Mouse (Mus musculus): ENCODE measurements at regions not wholly inside any gene's neighbourhood (a gene's known extent, or its start where the extent isn't known, plus 50 kb on each side); places are given as distances from the start of the nearest gene placed in this dataset.
"Not testable (repeated sequence)": the region's sequence is repeated elsewhere in the genome, so short reads cannot be mapped to it uniquely, and the experiment has no call there.

GRCm38 (mm10) chr3:126210226-126210625 lies 153.3 kb upstream of the Arsj start:
- Histone ChIP-seq H3K36me3 (replicated peaks; ENCODE audit: insufficient read depth, low read length) (no peaks in the 10 kb centered on the region), H3K9ac (replicated peaks) (no peak overlapping the region), H3K9me3 (ENCODE audit: low read length) (no peaks in the 10 kb centered on the region), H3K4me3 (ENCODE audit: low read depth, low read length) (no peak overlapping the region), H3K4me1 (ENCODE audit: insufficient read depth) (no peaks in the 10 kb centered on the region), H3K27me3 (ENCODE audit: insufficient read depth, low read length) (no peaks in the 10 kb centered on the region), H3K4me2 (ENCODE audit: low read depth, low read length) (no peak overlapping the region), H3K27ac (ENCODE audit: low read depth) (no peak overlapping the region)
- TF ChIP-seq EP300 (IDR thresholded peaks at IDR 0.05; ENCODE audit: low read depth) (no peak), CTCF (IDR thresholded peaks at IDR 0.05; ENCODE audit: low read depth) (no peak)
- ATAC-seq (no peak), DNase-seq (no peak)
- 54% methylated on average over 1 of the region's 1 CpGs for WGBS (ENCODE audit: insufficient replicate concordance)

- no peak overlapping the region for H3K9ac ChIP-seq (replicated peaks)
- ATAC-seq (no peak), DNase-seq (no peak)
- H3K4me1 ChIP-seq (ENCODE audit: insufficient read depth): no peaks in the 10 kb centered on the region
- no peaks in the 10 kb centered on the region for H3K27me3 ChIP-seq (ENCODE audit: insufficient read depth, low read length)
- TF ChIP-seq CTCF (IDR thresholded peaks at IDR 0.05; ENCODE audit: low read depth): no peak
- TF ChIP-seq EP300 (IDR thresholded peaks at IDR 0.05; ENCODE audit: low read depth): no peak
- WGBS (ENCODE audit: insufficient replicate concordance): 94% methylated on average over 4 of the region's 4 CpGs
- no peaks in the 10 kb centered on the region for H3K9me3 ChIP-seq (ENCODE audit: low read length)
- H3K4me2 ChIP-seq (ENCODE audit: low read depth, low read length): no peak overlapping the region
- no peak overlapping the region for H3K27ac ChIP-seq (ENCODE audit: low read depth)
- H3K4me3 ChIP-seq (ENCODE audit: low read depth, low read length): no peak overlapping the region
- no peaks in the 10 kb centered on the region for H3K36me3 ChIP-seq (replicated peaks; ENCODE audit: insufficient read depth, low read length)
These were observed 135.9 kb upstream of the Arsj start for GRCm38 (mm10) chr3:126227575-126227974.

GRCm38 (mm10) chr3:126245834-126246233 lies 117.7 kb upstream of the Arsj start:
- no peak overlapping the region for H3K9ac ChIP-seq (replicated peaks)
- no peak overlapping the region for H3K27ac ChIP-seq (ENCODE audit: low read depth)
- ATAC-seq: no peak
- no peaks in the 10 kb centered on the region for H3K36me3 ChIP-seq (replicated peaks; ENCODE audit: insufficient read depth, low read length)
- no peaks in the 10 kb centered on the region for H3K27me3 ChIP-seq (ENCODE audit: insufficient read depth, low read length)
- TF ChIP-seq CTCF (IDR thresholded peaks at IDR 0.05; ENCODE audit: low read depth): no peak
- TF ChIP-seq EP300 (IDR thresholded peaks at IDR 0.05; ENCODE audit: low read depth): no peak
- no peaks in the 10 kb centered on the region for H3K4me1 ChIP-seq (ENCODE audit: insufficient read depth)
- no peaks in the 10 kb centered on the region for H3K9me3 ChIP-seq (ENCODE audit: low read length)
- H3K4me3 ChIP-seq (ENCODE audit: low read depth, low read length): no peak overlapping the region
- no peak overlapping the region for H3K4me2 ChIP-seq (ENCODE audit: low read depth, low read length)
- no peak for DNase-seq
- 71% methylated on average over 3 of the region's 3 CpGs for WGBS (ENCODE audit: insufficient replicate concordance)

- TF ChIP-seq EP300 (IDR thresholded peaks at IDR 0.05; ENCODE audit: low read depth): no peak
- 0 out of 2 replicates have a peak, but pooled peaks have one; percentile 5 for TF ChIP-seq CTCF (IDR thresholded peaks at IDR 0.05; ENCODE audit: low read depth)
- Histone ChIP-seq H3K27me3 (ENCODE audit: insufficient read depth, low read length) (no peaks in the 10 kb centered on the region), H3K4me3 (ENCODE audit: low read depth, low read length) (no peak overlapping the region), H3K27ac (ENCODE audit: low read depth) (no peak overlapping the region), H3K36me3 (replicated peaks; ENCODE audit: insufficient read depth, low read length) (no peaks in the 10 kb centered on the region), H3K9ac (replicated peaks) (no peak overlapping the region), H3K4me2 (ENCODE audit: low read depth, low read length) (no peak overlapping the region), H3K4me1 (ENCODE audit: insufficient read depth) (no peaks in the 10 kb centered on the region), H3K9me3 (ENCODE audit: low read length) (no peaks in the 10 kb centered on the region)
- ATAC-seq (no peak), DNase-seq (no peak)
- whole genome bisulfite sequencing (ENCODE audit: insufficient replicate concordance): 86% methylated on average over 8 of the region's 8 CpGs
These were observed 102.2 kb upstream of the Arsj start for GRCm38 (mm10) chr3:126261270-126261669.

DNA sequence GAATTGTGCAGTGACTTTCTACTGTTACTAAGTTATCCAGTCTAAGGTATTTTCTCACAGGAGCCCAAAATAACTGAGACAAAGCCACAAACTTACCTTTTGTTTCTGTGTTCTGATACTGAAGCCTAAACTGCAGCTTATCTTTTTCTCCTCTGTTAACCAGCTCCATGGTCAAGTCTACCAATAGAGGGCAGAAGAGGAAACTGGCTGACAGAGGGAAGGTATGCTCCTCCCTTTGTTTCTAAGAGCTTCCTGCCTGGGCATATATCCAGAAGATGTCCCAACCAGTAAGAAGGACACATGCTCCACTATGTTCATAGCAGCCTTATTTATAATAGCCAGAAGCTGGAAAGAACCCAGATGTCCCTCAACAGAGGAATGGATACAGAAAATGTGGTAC lies 91.5 kb upstream of the Arsj start:
- not testable (repeated sequence) for H3K4me3 ChIP-seq (ENCODE audit: low read depth, low read length); H3K4me2 ChIP-seq (ENCODE audit: low read depth, low read length)

DNA sequence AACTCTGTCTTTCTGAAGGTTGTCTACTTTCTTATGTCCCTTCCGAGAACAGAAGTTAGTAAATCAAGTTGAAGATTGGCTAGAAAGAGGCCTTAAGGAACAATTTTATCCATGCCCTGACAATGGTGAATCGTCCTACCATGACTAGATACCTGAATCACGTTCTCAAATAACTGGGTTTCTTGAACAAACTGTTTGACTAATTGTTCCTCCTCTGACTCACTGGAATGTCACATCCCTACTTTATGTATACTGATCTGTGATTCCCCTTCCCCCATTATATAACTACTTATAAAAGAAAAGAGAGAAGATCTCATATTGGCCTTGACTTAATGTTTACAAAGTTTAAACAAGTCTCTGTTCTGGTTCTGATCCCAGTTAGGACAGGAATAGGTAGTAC lies 89.9 kb upstream of the Arsj start:
- TF ChIP-seq CTCF (IDR thresholded peaks at IDR 0.05; ENCODE audit: low read depth): no peak
- TF ChIP-seq EP300 (IDR thresholded peaks at IDR 0.05; ENCODE audit: low read depth): no peak
- no peak for ATAC-seq
- no peaks in the 10 kb centered on the region for H3K9me3 ChIP-seq (ENCODE audit: low read length)
- no peak overlapping the region for H3K4me3 ChIP-seq (ENCODE audit: low read depth, low read length)
- H3K9ac ChIP-seq (replicated peaks): no peak overlapping the region
- H3K27me3 ChIP-seq (ENCODE audit: insufficient read depth, low read length): no peaks in the 10 kb centered on the region
- no peaks in the 10 kb centered on the region for H3K4me1 ChIP-seq (ENCODE audit: insufficient read depth)
- no peak overlapping the region for H3K4me2 ChIP-seq (ENCODE audit: low read depth, low read length)
- DNase-seq: no peak
- WGBS (ENCODE audit: insufficient replicate concordance): 66% methylated on average over 3 of the region's 3 CpGs
- no peaks in the 10 kb centered on the region for H3K36me3 ChIP-seq (replicated peaks; ENCODE audit: insufficient read depth, low read length)
- no peak overlapping the region for H3K27ac ChIP-seq (ENCODE audit: low read depth)

More for the DNA sequence above, 91.5 kb upstream of the Arsj start:
- H3K27me3 ChIP-seq (ENCODE audit: insufficient read depth, low read length); H3K9ac ChIP-seq (replicated peaks); DNase-seq; H3K36me3 ChIP-seq (replicated peaks; ENCODE audit: insufficient read depth, low read length); H3K4me1 ChIP-seq (ENCODE audit: insufficient read depth); ATAC-seq; H3K27ac ChIP-seq (ENCODE audit: low read depth); H3K9me3 ChIP-seq (ENCODE audit: low read length): not testable (repeated sequence)

DNA sequence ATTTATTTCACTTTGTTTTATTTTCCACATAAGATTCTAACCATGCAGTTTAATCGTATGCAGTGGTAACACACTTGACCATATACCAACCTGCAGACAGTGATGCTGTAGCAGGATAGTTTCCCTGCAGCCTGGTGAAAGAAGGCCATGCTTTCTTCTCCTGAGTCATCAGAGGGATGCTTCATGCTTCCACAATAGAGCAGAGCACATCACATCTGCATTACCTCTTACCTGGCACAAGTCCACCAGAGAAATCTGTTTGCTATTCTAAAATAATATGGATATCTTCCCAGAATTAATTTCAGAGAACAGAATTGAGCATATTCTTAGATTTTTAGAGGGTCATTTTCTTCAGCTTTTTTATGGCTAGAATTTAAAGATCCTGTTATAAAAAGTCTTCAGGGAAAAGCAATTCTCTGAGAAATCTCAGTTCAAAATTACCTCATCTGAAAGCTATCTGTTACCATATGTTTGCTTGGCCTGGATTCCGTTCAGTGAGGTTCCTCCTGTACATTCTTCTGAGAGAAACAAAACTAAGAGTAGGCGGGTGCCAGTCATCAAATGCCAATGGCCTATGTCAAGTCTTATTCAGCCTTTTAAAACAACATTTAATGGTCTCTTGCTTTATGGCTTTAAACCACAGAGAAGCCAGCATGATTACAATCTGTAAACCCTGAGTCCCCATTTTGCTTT lies 87.3 kb upstream of the Arsj start:
- no peaks in the 10 kb centered on the region for H3K27me3 ChIP-seq (ENCODE audit: insufficient read depth, low read length)
- no peaks in the 10 kb centered on the region for H3K36me3 ChIP-seq (replicated peaks; ENCODE audit: insufficient read depth, low read length)
- H3K9ac ChIP-seq (replicated peaks): no peak overlapping the region
- H3K9me3 ChIP-seq (ENCODE audit: low read length): no peaks in the 10 kb centered on the region
- H3K4me2 ChIP-seq (ENCODE audit: low read depth, low read length): no peak overlapping the region
- H3K4me3 ChIP-seq (ENCODE audit: low read depth, low read length): no peak overlapping the region
- no peak for ATAC-seq
- TF ChIP-seq CTCF (IDR thresholded peaks at IDR 0.05; ENCODE audit: low read depth): no peak
- TF ChIP-seq EP300 (IDR thresholded peaks at IDR 0.05; ENCODE audit: low read depth): no peak
- WGBS (ENCODE audit: insufficient replicate concordance): 62% methylated on average over 3 of the region's 3 CpGs
- DNase-seq: no peak
- no peaks in the 10 kb centered on the region for H3K4me1 ChIP-seq (ENCODE audit: insufficient read depth)
- no peak overlapping the region for H3K27ac ChIP-seq (ENCODE audit: low read depth)
